Mouse (Mus musculus) forebrain, embryonic 16.5 days (tissue): ENCODE measurements around the gene Myo1d. TPM values are rescaled to one million over a fixed set of nuclear protein-coding genes. Genes with fewer than 3 reads are reported as not detected.

Experiments used
- ATAC-seq: fragments of 200-750 bp; cut with Nextera tagmentation; 2 replicates; pipeline ENCODE4 v1.8.0; 2017; ENCODE audit warnings: mild to moderate bottlenecking, moderate library complexity
- H3K27ac ChIP-seq: fragments of 300-500 bp; sonication (generic); 2 replicates; pipeline ENCODE4 v1.5.1; 2014; ENCODE audit warnings: low read length, control low read depth
- H3K27me3 ChIP-seq: fragments of 300-500 bp; sonication (generic); replicated peaks from 2 replicates; pipeline ENCODE4 v1.6.1; 2014; ENCODE audit warnings: low read length; ENCODE audit not compliant: control insufficient read depth, insufficient read depth
- H3K36me3 ChIP-seq: fragments of 300-500 bp; sonication (generic); 2 replicates; pipeline ENCODE4 v1.6.1; 2014; ENCODE audit not compliant: control insufficient read depth, insufficient read depth
- H3K4me1 ChIP-seq: fragments of 300-500 bp; sonication (generic); replicated peaks from 2 replicates; pipeline ENCODE4 v1.6.1; 2014; ENCODE audit warnings: low read length; ENCODE audit not compliant: control insufficient read depth, insufficient read depth
- H3K4me2 ChIP-seq: fragments of 300-500 bp; sonication (generic); 2 replicates; pipeline ENCODE4 v1.6.1; 2014; ENCODE audit warnings: mild to moderate bottlenecking, low read length, control low read depth
- H3K4me3 ChIP-seq: fragments of 300-500 bp; sonication (generic); replicated peaks from 2 replicates; pipeline ENCODE4 v1.5.1; 2014; ENCODE audit warnings: mild to moderate bottlenecking, low read length, control low read depth
- H3K9ac ChIP-seq: fragments of 300-500 bp; sonication (generic); replicated peaks from 2 replicates; pipeline ENCODE4 v1.6.1; 2014; ENCODE audit warnings: low read depth, low read length, control low read depth
- H3K9me3 ChIP-seq: fragments of 300-500 bp; sonication (generic); 2 replicates; pipeline ENCODE4 v1.6.1; 2016; ENCODE audit warnings: low read length; ENCODE audit not compliant: control insufficient read depth
- WGBS: fragments of 180-500 bp; shearing (Covaris S2); extraction: QIAGEN DNeasy Blood & Tissue Kit; methylation state at CpG from one replicate; pipeline ENCODE4 v1.1.7; 2014; 5-methylcytosine and 5-hydroxymethylcytosine counted together
- polyA plus RNA-seq: library from polyadenylated mRNA; unstranded; fragments of >200 nt; fragmentation: Nextera tagmentation; extraction: Ambion mirVana; gene quantifications from 2 replicates; pipeline ENCODE4 v1.2.1, GENCODE M21; 2015

Gene Myo1d
- polyA plus RNA-seq, 1 experiment from 2014 or later = 2.2 TPM

GRCm38 (mm10) chr11:80503726-80504452 lies 275.9 kb downstream of the Myo1d start:
- no peaks in the 10 kb centered on the region for H3K9me3 ChIP-seq
- peak; percentile 97 for ATAC-seq
- H3K36me3 ChIP-seq = no peaks in the 10 kb centered on the region
- peak overlapping the region; percentile 65 for H3K9ac ChIP-seq
- WGBS = 10% methylated on average over 13 of the region's 13 CpGs
- H3K4me1 ChIP-seq = peaks cover 47% of the 10 kb centered on the region
- no peaks in the 10 kb centered on the region for H3K27me3 ChIP-seq
- H3K27ac ChIP-seq = peak overlapping the region; percentile 100
- H3K4me2 ChIP-seq = peak overlapping the region; percentile 50
- H3K4me3 ChIP-seq = 0 out of 2 replicates have a peak overlapping the region, but pooled peaks have one; percentile 12

GRCm38 (mm10) chr11:80503281-80503680 lies 276.5 kb downstream of the Myo1d start:
- ATAC-seq = no peak
- Histone ChIP-seq H3K4me3 (no peak overlapping the region), H3K4me2 (peak overlapping the region; percentile 37; the same call in 1 of the 2 replicates), H3K27me3 (no peaks in the 10 kb centered on the region), H3K9me3 (no peaks in the 10 kb centered on the region), H3K9ac (peak overlapping the region; percentile 65), H3K4me1 (peaks cover 47% of the 10 kb centered on the region), H3K27ac (peak overlapping the region; percentile 100), H3K36me3 (no peaks in the 10 kb centered on the region)
- WGBS = 76% methylated on average over 6 of the region's 6 CpGs

DNA sequence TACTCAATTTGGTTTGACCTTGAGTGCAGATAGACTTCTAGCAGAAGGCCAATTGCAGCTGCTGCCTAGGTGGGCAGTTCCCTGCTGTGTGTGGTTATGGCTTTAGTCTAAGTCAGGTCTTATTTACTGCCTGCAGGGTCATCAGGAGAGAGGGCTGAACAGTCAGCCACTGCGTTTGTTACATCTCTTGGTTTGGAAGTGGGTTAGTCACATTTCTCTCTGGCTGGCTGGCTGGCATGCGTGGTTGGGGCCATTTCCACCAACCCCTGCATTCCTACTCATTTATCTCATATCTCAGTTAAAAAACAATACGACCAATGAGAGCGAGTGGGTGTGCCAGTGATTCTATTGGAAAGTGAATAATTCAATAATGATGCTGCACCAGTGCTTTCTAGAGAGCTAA lies 280.3 kb downstream of the Myo1d start:
- no peaks in the 10 kb centered on the region for H3K36me3 ChIP-seq
- no peaks in the 10 kb centered on the region for H3K27me3 ChIP-seq
- no peak overlapping the region for H3K4me2 ChIP-seq
- peaks cover 34% of the 10 kb centered on the region for H3K4me1 ChIP-seq
- peak overlapping the region; percentile 66; the same call in 1 of the 2 replicates for H3K27ac ChIP-seq
- 69% methylated on average over 4 of the region's 4 CpGs for WGBS
- no peak for ATAC-seq
- no peak overlapping the region for H3K4me3 ChIP-seq
- H3K9ac ChIP-seq = no peak overlapping the region
- H3K9me3 ChIP-seq = no peaks in the 10 kb centered on the region

DNA sequence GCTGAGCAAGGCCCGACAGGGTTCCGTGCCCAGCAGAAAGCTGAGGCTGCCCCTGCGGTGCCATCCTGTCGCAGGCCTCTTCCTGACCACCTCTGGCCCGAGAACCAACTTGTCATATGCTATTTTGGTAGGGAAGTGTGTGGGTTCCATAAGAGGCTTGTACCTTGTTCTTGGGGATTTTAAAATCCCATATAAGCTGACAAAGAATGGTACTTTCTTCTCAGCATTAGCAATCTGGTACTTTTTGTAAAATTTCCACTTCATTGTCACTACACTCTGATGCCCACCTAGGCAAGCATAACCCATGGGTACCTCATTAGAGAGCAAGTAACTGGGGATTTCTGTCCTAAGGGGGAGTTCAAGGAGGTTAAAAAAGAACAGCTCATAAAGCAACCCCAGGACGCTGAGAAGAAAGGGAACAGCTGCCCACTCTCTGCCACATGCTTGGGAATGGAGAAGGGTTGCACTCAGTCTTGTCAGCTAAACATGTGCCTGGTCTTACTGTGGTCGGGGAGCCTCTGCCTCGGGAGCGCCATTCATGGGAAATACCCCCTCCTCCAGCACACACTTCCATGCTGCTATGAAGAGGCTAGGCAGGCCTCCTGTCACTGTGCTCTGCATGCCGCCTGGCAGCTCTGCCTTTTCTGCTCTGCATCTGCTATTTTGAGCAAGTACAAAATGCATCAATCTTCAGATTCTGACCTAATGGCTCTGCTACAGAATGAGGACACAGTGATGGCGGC lies 281.3 kb downstream of the Myo1d start:
- Histone ChIP-seq H3K27ac (peak overlapping the region; percentile 66), H3K4me2 (no peak overlapping the region), H3K36me3 (no peaks in the 10 kb centered on the region), H3K4me1 (peaks cover 26% of the 10 kb centered on the region), H3K9ac (peak overlapping the region; percentile 35), H3K4me3 (no peak overlapping the region), H3K9me3 (no peaks in the 10 kb centered on the region), H3K27me3 (no peaks in the 10 kb centered on the region)
- peak; percentile 59 for ATAC-seq
- WGBS = 43% methylated on average over 11 of the region's 11 CpGs

DNA sequence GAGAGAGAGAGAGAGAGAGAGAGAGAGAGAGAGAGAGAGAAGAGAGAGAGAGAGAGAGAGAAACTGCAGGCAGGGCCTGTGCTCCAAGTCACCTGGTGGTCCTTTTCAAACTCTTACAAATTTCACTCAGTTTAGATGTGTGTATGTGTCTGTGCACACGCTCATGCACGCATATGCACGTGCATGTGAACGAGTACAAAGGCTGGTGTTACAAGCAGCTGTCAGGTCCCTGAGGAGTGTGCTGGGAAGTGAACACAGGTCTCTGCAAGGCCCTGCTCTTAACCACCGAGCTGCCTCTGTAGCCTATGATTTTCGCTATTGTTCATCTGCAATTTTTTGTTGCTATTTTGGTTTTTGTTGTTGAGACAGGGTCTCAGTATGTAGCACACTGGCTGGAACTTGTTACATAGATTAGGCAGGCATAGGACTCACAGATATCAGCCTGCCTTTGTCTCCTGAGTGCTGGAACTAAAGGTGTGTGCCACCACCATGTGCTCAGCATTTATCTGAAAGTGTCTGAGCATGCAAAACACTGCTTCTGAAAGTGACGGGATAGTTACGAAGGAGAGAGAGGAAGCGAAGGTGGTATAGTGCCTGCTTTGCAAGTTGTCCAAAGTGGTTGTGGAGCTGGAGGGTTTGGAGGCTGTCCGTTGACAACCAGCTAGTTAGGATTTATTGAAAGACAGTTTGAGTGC lies 282.5 kb downstream of the Myo1d start:
- Histone ChIP-seq H3K27me3 (no peaks in the 10 kb centered on the region), H3K36me3 (no peaks in the 10 kb centered on the region), H3K4me2 (no peak overlapping the region), H3K9ac (no peak overlapping the region), H3K9me3 (no peaks in the 10 kb centered on the region), H3K27ac (no peak overlapping the region), H3K4me3 (no peak overlapping the region), H3K4me1 (peaks cover 20% of the 10 kb centered on the region)
- 81% methylated on average over 10 of the region's 10 CpGs for WGBS
- no peak for ATAC-seq

- Histone ChIP-seq H3K4me1 (peaks cover 20% of the 10 kb centered on the region), H3K9me3 (no peaks in the 10 kb centered on the region), H3K36me3 (no peaks in the 10 kb centered on the region), H3K27ac (no peak overlapping the region), H3K27me3 (no peaks in the 10 kb centered on the region), H3K9ac (no peak overlapping the region), H3K4me3 (no peak overlapping the region), H3K4me2 (no peak overlapping the region)
- no peak for ATAC-seq
- WGBS = 89% methylated on average over 1 of the region's 1 CpGs
Measured at GRCm38 (mm10) chr11:80496640-80497039, 283.2 kb downstream of the Myo1d start.

- Histone ChIP-seq H3K36me3 (no peaks in the 10 kb centered on the region), H3K9ac (no peak overlapping the region), H3K4me2 (no peak overlapping the region), H3K27ac (no peak overlapping the region), H3K4me1 (peaks cover 20% of the 10 kb centered on the region), H3K27me3 (no peaks in the 10 kb centered on the region), H3K4me3 (no peak overlapping the region), H3K9me3 (no peaks in the 10 kb centered on the region)
- WGBS = 94% methylated on average over 6 of the region's 6 CpGs
- no peak for ATAC-seq
Measured at GRCm38 (mm10) chr11:80495972-80496371, 283.9 kb downstream of the Myo1d start.

- no peak overlapping the region for H3K27ac ChIP-seq
- no peaks in the 10 kb centered on the region for H3K36me3 ChIP-seq
- H3K9me3 ChIP-seq = no peaks in the 10 kb centered on the region
- H3K4me2 ChIP-seq = no peak overlapping the region
- 57% methylated on average over 9 of the region's 9 CpGs for WGBS
- H3K4me1 ChIP-seq = peaks cover 24% of the 10 kb centered on the region
- no peak overlapping the region for H3K9ac ChIP-seq
- H3K4me3 ChIP-seq = no peak overlapping the region
- no peak for ATAC-seq
- H3K27me3 ChIP-seq = no peaks in the 10 kb centered on the region
Measured at GRCm38 (mm10) chr11:80494852-80495251, 285.0 kb downstream of the Myo1d start.

GRCm38 (mm10) chr11:80493186-80493585 lies 286.6 kb downstream of the Myo1d start:
- peaks cover 25% of the 10 kb centered on the region for H3K4me1 ChIP-seq
- no peak overlapping the region for H3K27ac ChIP-seq
- no peak overlapping the region for H3K4me3 ChIP-seq
- no peak overlapping the region for H3K4me2 ChIP-seq
- H3K36me3 ChIP-seq = no peaks in the 10 kb centered on the region
- ATAC-seq = no peak
- no peak overlapping the region for H3K9ac ChIP-seq
- H3K9me3 ChIP-seq = no peaks in the 10 kb centered on the region
- no peaks in the 10 kb centered on the region for H3K27me3 ChIP-seq
- 95% methylated on average over 5 of the region's 5 CpGs for WGBS
